Mouse (Mus musculus) spleen, adult 2 months (tissue): ENCODE measurements around the gene Gp1ba.

Experiments used
- CTCF ChIP-seq: fragments of 200-500 bp; IDR thresholded peaks from 2 replicates; pipeline ENCODE4 v1.5.1; 2011; ENCODE audit warnings: mild to moderate bottlenecking, inconsistent platforms; ENCODE audit not compliant: insufficient read depth, insufficient read length, insufficient replicate concordance; ENCODE audit errors: extremely low read depth
- POLR2A ChIP-seq: fragments of 200-500 bp; IDR thresholded peaks from 2 replicates; pipeline ENCODE4 v1.6.1; 2011; ENCODE audit warnings: low read depth, low read length, inconsistent platforms

- no peak for TF ChIP-seq CTCF
- TF ChIP-seq POLR2A = no peak
These were observed 35.6 kb downstream of the Gp1ba start for GRCm38 (mm10) chr11:70674501-70674900.
